Mouse (Mus musculus): ENCODE measurements at regions not wholly inside any gene's neighbourhood (a gene's known extent, or its start where the extent isn't known, plus 50 kb on each side); places are given as distances from the start of the nearest gene placed in this dataset.
"Not testable (repeated sequence)": the region's sequence is repeated elsewhere in the genome, so short reads cannot be mapped to it uniquely, and the experiment has no call there.

GRCm38 (mm10) chr12:15456369-15456768 is 360.4 kb downstream of the Trib2 start:
- in situ Hi-C loops (cut with MboI; ENCODE audit: unreplicated experiment in 2 of 2) = not testable (repeated sequence)

DNA sequence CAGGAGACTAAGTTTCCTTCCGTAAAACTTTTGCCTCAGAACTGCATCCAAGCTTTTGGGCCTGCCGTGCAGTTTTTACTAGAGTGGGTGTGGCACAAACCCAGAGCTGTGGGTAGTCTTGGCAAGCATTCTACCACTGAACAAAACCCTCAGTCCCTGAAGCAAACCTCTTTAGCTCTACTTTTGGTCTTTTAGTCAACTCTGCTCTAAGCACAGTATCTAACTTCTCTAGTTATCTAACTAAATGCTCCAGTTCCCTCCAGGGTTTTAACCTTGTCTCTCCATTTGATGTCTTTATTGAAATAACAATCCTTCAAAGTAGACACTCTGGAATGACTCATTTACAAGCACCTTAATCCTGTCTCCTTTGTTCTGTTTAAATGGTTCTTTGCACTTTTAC is 361.0 kb downstream of the Trib2 start:
- in situ Hi-C loops (cut with MboI; ENCODE audit: unreplicated experiment in 2 of 2) = no loop called here

- in situ Hi-C loops (cut with MboI; ENCODE audit: unreplicated experiment in 2 of 2) = no loop called here
Measured at GRCm38 (mm10) chr12:15449484-15449883, 367.2 kb downstream of the Trib2 start.

- in situ Hi-C loops (cut with MboI; ENCODE audit: unreplicated experiment in 2 of 2) = no loop called here
Measured at GRCm38 (mm10) chr12:15416180-15416766, 400.4 kb downstream of the Trib2 start.

DNA sequence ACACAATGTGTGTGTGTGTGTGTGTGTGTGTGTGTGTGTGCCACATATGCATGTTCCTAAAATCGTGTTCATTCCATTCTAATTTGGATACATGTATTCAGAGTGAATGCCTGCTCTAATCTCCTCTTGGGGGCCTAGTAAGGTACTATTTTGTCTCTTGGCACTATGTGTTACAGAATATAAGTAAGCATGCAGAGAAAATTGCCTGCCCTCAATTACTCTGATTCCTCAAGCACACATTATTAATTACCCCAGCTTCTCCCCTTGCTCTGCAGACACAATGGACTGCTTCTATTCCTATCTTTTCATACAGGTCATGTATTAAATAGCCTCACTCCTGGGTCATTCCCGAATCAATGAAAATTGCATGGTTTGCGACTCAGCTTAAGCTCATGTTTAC is 406.3 kb downstream of the Trib2 start:
- in situ Hi-C loops (cut with MboI; ENCODE audit: unreplicated experiment in 2 of 2) = no loop called here

DNA sequence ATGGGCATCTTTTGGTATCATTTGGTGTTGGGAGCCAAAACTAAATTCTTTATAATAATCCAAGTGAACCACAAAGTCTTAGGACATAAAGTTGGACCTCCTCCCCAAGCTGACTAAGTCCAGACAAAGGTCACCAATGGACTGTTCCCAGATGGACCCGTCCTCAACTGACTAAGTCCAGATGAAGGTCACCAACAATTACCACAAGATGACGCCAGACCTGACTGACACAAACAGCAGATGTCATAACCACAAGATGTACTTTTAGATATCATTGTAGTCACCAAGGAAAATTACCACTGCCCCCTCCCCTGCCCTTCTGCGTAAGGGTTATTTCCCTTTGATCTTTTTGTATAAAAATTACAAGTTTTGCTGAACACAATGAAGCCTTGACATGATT is 409.1 kb downstream of the Trib2 start:
- in situ Hi-C loops (cut with MboI; ENCODE audit: unreplicated experiment in 2 of 2) = not testable (repeated sequence)

- in situ Hi-C loops (cut with MboI; ENCODE audit: unreplicated experiment in 2 of 2) = no loop called here
Measured at GRCm38 (mm10) chr12:15392641-15393040, 424.1 kb downstream of the Trib2 start.

- in situ Hi-C loops (cut with MboI; ENCODE audit: unreplicated experiment in 2 of 2) = no loop called here
Measured at GRCm38 (mm10) chr12:15388574-15388973, 428.1 kb downstream of the Trib2 start.

- in situ Hi-C loops (cut with MboI; ENCODE audit: unreplicated experiment in 2 of 2) = no loop called here
Measured at GRCm38 (mm10) chr12:15357808-15358207, 458.9 kb downstream of the Trib2 start.

DNA sequence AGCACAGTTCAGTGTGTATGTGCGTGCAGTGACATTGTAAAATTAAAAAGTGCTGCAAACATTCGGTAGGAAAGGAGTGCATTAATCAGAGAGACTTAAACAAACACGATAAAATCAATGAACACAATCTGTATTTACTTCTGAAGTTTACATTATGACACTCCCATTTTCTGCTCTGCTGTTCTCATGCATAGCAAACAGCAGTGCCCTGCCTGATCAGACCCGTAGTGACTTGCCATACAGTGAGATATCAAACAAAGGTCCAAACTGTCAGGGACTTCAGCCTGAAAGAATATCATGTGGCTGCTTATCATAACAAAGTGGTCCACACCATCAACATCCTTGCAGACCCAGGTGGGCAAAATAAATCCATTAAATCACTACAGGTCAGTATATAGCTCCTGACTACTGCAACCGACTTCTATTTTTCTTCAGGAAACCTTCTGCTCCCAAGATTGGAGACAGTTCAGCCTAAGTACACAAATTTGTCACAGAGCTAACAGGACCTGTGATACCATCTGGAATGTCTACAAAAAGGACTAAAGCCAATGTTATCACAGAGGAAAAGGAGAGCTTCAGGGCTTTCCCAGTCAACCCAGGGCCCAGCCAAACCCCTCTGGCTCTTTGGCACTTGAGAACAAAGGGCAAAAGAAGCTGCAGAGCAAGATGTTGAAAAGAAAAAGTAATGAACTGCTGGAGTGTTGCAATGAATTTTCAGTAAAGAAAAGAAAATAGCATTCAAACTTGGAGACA is 495.8 kb downstream of the Trib2 start:
- in situ Hi-C loops (cut with MboI; ENCODE audit: unreplicated experiment in 2 of 2) = no loop called here

DNA sequence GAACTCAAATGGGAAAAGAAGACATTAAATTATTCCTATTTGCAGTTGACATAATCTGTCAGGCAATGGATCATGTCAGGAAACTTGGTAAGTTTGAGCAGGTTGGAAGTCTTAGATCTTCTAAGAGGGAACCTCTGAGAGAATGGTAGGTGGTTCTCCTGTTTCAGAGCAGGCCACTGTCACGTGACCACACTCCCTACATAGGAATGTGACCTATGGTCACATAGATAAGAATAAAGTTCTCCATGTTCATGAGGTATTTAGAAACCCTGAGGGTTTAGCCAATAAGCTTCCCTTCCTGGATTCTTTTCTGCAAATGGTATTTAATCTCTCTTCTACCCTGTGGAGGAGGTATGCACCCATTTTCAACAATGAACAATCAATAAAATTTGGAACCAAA is 497.1 kb downstream of the Trib2 start:
- in situ Hi-C loops (cut with MboI; ENCODE audit: unreplicated experiment in 2 of 2) = no loop called here

GRCm38 (mm10) chr12:15294898-15295297 is 521.8 kb downstream of the Trib2 start:
- in situ Hi-C loops (cut with MboI; ENCODE audit: unreplicated experiment in 2 of 2) = no loop called here

- in situ Hi-C loops (cut with MboI; ENCODE audit: unreplicated experiment in 2 of 2) = no loop called here
Measured at GRCm38 (mm10) chr12:15262165-15262564, 554.6 kb downstream of the Trib2 start.

DNA sequence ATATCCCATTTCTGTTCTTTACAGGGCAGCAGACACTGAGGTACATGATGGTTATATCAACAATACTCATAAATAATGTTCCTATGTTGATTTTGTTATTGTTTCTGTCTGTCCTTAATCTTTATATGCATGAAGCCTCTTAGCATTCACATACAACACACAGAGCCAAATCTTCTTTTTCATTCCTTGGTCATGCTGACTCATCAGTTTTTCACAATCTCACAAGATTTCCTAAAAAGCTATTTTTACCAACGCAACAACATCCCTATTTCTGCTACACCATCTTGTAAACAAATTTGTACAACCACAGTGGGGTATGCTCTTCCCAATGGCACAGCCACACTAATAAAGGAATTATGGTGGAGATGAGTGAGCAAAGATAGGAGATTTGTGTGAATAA is 555.1 kb downstream of the Trib2 start:
- in situ Hi-C loops (cut with MboI; ENCODE audit: unreplicated experiment in 2 of 2) = no loop called here

GRCm38 (mm10) chr12:15260907-15261415 is 555.8 kb downstream of the Trib2 start:
- in situ Hi-C loops (cut with MboI; ENCODE audit: unreplicated experiment in 2 of 2) = no loop called here

DNA sequence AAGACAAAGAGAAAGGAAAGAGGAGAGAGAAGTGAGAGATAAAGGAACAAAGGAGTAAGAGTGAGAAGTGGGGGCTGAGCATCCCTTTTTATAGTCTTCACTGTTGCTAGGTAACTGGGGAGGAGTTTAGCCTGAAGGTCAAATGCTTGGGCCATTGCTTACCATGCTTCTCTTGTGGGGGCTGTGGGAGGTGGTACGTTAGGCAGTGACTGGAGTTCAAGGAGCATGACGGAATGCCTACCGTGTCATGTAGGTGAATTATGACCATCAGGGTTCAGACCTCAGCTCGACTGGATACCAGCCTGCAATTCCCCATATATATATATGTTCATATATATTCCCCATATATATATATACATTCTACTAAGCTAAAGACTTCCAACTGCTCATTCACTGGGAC is 571.8 kb downstream of the Trib2 start:
- in situ Hi-C loops (cut with MboI; ENCODE audit: unreplicated experiment in 2 of 2) = no loop called here

DNA sequence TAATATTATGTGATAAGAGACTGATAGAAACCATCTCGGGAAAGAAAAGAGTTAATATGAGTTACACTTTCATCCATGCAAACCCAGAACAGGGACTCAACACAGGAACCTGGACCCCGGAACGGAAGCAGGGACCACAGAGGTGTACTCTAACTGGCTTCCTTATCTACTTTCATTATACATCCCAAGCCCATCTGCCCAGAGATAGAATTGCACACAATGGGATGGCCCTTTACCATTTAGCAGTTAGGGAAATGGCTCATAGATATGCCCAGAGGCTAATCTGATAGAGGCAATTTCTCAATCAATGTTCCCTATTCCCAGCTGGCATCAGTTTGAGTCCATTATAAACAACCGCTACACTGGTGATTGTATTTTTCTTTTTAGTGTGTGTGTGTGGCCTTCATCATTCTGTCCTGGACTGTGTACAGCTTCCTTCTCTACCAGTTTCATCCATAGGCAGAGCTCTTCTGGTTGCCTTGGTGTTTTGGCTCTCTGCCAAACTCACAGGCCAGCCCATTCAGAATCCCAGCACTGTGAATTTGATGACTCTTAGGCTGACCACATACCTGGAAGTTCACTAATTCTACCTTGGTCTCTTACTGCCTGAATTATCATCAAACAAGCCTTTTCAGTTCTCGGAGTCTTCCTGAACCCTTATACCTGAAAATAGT is 594.1 kb downstream of the Trib2 start:
- in situ Hi-C loops (cut with MboI; ENCODE audit: unreplicated experiment in 2 of 2) = no loop called here

GRCm38 (mm10) chr12:15218504-15218903 is 598.2 kb downstream of the Trib2 start:
- in situ Hi-C loops (cut with MboI; ENCODE audit: unreplicated experiment in 2 of 2) = no loop called here

- in situ Hi-C loops (cut with MboI; ENCODE audit: unreplicated experiment in 2 of 2) = no loop called here
Measured at GRCm38 (mm10) chr12:15216180-15216579, 600.5 kb downstream of the Trib2 start.

DNA sequence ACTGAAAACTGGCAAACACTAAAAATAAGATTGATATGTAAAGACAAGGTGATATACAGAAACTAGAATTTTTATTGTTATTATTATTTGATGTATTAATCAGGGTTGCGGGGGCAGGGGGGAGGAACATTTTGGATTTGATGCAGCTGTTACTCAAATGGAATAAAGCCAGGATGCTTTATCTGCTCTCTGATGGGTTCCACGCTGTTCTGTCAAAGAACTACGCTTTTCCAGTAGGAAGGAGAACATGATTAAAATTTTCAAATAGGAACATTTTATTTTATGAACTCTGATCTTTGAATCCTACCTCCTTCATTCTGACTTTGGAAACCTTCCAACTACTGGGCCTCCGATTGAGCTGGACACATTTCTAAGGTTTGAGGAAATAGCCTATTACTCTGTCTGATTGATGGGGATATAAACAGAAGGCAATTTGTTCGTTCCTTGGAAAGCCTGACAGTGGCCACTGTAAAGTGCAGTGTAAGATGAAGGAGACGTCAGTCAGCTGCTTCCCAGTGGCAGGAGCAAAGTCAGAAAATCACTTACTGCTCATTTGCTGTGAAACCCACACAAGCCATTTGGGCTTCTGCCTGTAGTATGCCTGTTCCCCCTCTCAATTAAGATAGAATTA is 642.2 kb downstream of the Trib2 start:
- in situ Hi-C loops (cut with MboI; ENCODE audit: unreplicated experiment in 2 of 2) = no loop called here

GRCm38 (mm10) chr12:15162605-15163004 is 654.1 kb downstream of the Trib2 start:
- in situ Hi-C loops (cut with MboI; ENCODE audit: unreplicated experiment in 2 of 2) = no loop called here

All from v-Abl transformed pro-B cells (cell line).